Mouse (Mus musculus) lung, embryonic 14.5 days (tissue): ENCODE results near the gene Shb. TPM values are rescaled to one million over a fixed set of nuclear protein-coding genes. Genes with fewer than 3 reads are reported as not detected.
A peak's percentile ranks its signal among the peaks of the same experiment; 100 is the strongest.

Experiments
- ATAC-seq: fragments of 200-750 bp; cut with Nextera tagmentation; 2 replicates; pipeline ENCODE4 v1.8.0; 2017; ENCODE audit warnings: mild to moderate bottlenecking, moderate TSS enrichment, moderate library complexity; ENCODE audit not compliant: insufficient read depth
- DNase-seq: peaks from one replicate; pipeline ENCODE4 v3.0.0-alpha.2; 2015
- H3K27ac ChIP-seq: fragments of 300-500 bp; sonication (generic); 2 replicates; pipeline ENCODE4 v1.5.1; 2014; ENCODE audit warnings: low read depth, mild to moderate bottlenecking, moderate library complexity
- H3K27me3 ChIP-seq: fragments of 300-500 bp; sonication (generic); 2 replicates; pipeline ENCODE4 v1.6.1; 2014; ENCODE audit warnings: low read length, control low read depth; ENCODE audit not compliant: insufficient read depth
- H3K36me3 ChIP-seq: fragments of 300-500 bp; sonication (generic); 2 replicates; pipeline ENCODE4 v1.6.1; 2014; ENCODE audit warnings: control low read depth; ENCODE audit not compliant: insufficient read depth
- H3K4me1 ChIP-seq: fragments of 300-500 bp; sonication (generic); 2 replicates; pipeline ENCODE4 v1.6.1; 2014; ENCODE audit warnings: antibody characterized with exemption, control low read depth; ENCODE audit not compliant: insufficient read depth
- H3K4me2 ChIP-seq: fragments of 300-500 bp; sonication (generic); 2 replicates; pipeline ENCODE4 v1.6.1; 2014; ENCODE audit warnings: mild to moderate bottlenecking
- H3K4me3 ChIP-seq: fragments of 300-500 bp; sonication (generic); 2 replicates; pipeline ENCODE4 v1.5.1; 2014; ENCODE audit warnings: low read depth, low read length
- H3K9ac ChIP-seq: fragments of 300-500 bp; sonication (generic); 2 replicates; pipeline ENCODE4 v1.6.1; 2014
- H3K9me3 ChIP-seq: fragments of 300-500 bp; sonication (generic); 2 replicates; pipeline ENCODE4 v1.6.1; 2016; ENCODE audit warnings: low read depth, low read length, control low read depth
- CTCF ChIP-seq: IDR thresholded peaks from 2 replicates; pipeline ENCODE4 v1.5.1; 2016; ENCODE audit warnings: antibody characterized with exemption, low read depth
- WGBS: fragments of 180-500 bp; shearing (Covaris S2); extraction: QIAGEN DNeasy Blood & Tissue Kit; methylation state at CpG from one replicate; pipeline ENCODE4 v1.1.7; 2014; 5-methylcytosine and 5-hydroxymethylcytosine counted together
- polyA plus RNA-seq: library from polyadenylated mRNA; unstranded; fragments of >200 nt; fragmentation: Nextera tagmentation; extraction: Ambion mirVana; gene quantifications from 2 replicates; pipeline ENCODE4 v1.2.1, GENCODE M21; 2014

Shb gene
- polyA plus RNA-seq, result 10.6 TPM in 2 replicates

DNA sequence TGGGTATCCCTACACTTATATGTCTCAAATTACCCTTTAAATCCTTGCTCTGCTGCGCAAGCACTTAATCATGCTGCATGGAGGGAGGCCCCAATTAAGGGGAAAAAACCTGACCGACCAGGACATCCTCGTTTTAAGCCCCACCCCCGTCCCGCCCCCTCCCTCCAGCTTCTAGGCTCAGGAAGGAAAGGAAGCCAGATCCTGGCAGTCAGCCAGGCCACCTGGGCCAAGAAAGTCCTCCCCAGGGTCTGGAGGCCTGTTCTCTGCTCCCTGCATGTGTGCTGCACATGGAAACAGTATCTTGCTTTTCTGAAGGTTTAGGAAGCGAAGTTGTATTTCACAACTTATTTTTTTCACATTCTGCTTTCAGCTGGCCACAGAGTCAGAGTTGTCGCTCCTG lies at the start of gene Shb:
Shb (minus strand) TSS at position 96 of the 400 bp plus-strand sequence.
- no peaks in the 10 kb centered on the region for H3K36me3 ChIP-seq
- H3K9me3 ChIP-seq, result no peaks in the 10 kb centered on the region
- peak; percentile 93 for DNase-seq
- peak within 1 kb of the TSS; percentile 98 for H3K4me2 ChIP-seq
- H3K4me1 ChIP-seq, result peaks cover 16% of the 10 kb centered on the region; the same call in 1 of the 2 replicates
- H3K27ac ChIP-seq, result peak within 1 kb of the TSS; percentile 88
- TF ChIP-seq CTCF, result no peak
- no peak for ATAC-seq
- WGBS, result 6% methylated on average over 7 of the region's 7 CpGs
- H3K9ac ChIP-seq, result no peak within 1 kb of the TSS
- no peaks in the 10 kb centered on the region for H3K27me3 ChIP-seq
- peak within 1 kb of the TSS; percentile 79 for H3K4me3 ChIP-seq

- DNase-seq, result no peak
- Histone ChIP-seq H3K9me3 (no peaks in the 10 kb centered on the region), H3K27ac (no peak overlapping the region), H3K4me1 (no peaks in the 10 kb centered on the region), H3K4me2 (no peak overlapping the region), H3K4me3 (no peak overlapping the region), H3K36me3 (no peaks in the 10 kb centered on the region), H3K27me3 (no peaks in the 10 kb centered on the region; the same call in 1 of the 2 replicates), H3K9ac (no peak overlapping the region)
- ATAC-seq, result no peak
- TF ChIP-seq CTCF, result no peak
- 82% methylated on average over 6 of the region's 6 CpGs for WGBS
These were observed 48.8 kb upstream of the Shb start for GRCm38 (mm10) chr4:45581095-45581494.

- H3K27me3 ChIP-seq, result no peaks in the 10 kb centered on the region
- H3K27ac ChIP-seq, result no peak overlapping the region
- TF ChIP-seq CTCF, result no peak
- H3K9ac ChIP-seq, result no peak overlapping the region
- no peaks in the 10 kb centered on the region for H3K36me3 ChIP-seq
- no peaks in the 10 kb centered on the region for H3K9me3 ChIP-seq
- H3K4me3 ChIP-seq, result no peak overlapping the region
- no peak overlapping the region for H3K4me2 ChIP-seq
- ATAC-seq (peak; percentile 14; the same call in 1 of the 2 replicates), DNase-seq (no peak)
- H3K4me1 ChIP-seq, result no peaks in the 10 kb centered on the region
- WGBS, result 18% methylated on average over 21 of the region's 22 CpGs
These were observed 46.5 kb upstream of the Shb start for GRCm38 (mm10) chr4:45578554-45579370.

GRCm38 (mm10) chr4:45577631-45578030 lies 45.4 kb upstream of the Shb start:
- H3K4me1 ChIP-seq, result no peaks in the 10 kb centered on the region
- H3K9me3 ChIP-seq, result no peaks in the 10 kb centered on the region
- H3K4me3 ChIP-seq, result no peak overlapping the region
- ATAC-seq (no peak), DNase-seq (no peak)
- H3K27me3 ChIP-seq, result no peaks in the 10 kb centered on the region
- WGBS, result 30% methylated on average over 8 of the region's 8 CpGs
- no peak overlapping the region; the same call in 1 of the 2 replicates for H3K4me2 ChIP-seq
- no peaks in the 10 kb centered on the region for H3K36me3 ChIP-seq
- no peak overlapping the region for H3K27ac ChIP-seq
- H3K9ac ChIP-seq, result no peak overlapping the region
- TF ChIP-seq CTCF, result no peak

DNA sequence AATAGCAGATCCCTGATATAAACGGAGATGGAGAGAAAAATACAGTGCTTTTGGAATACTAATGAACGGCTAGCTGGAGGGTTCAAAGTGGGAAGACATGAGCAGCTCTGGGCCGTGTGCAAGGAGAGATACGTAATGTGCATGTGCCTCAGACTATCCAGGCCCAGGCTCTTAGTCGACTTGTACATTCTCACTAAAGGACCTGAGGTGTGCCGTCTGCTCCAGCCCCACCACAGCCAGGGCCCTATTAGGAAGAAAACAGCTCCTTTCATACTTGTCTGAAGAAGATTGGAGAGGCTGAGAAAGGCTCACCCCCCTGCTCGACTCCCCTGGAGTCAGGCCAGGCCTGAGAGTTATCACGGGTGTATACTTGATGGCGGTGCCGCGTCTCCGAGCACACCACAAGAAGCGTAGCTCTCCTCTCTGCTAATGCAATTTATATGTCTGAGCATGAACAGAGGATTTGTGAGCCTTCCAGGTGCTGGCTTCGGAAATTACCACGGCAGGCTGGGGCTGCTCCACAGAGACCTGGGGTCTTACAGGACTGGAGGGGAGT lies 42.4 kb upstream of the Shb start:
- DNase-seq, result peak; percentile 59
- no peak overlapping the region for H3K27ac ChIP-seq
- H3K4me1 ChIP-seq, result no peaks in the 10 kb centered on the region
- no peak overlapping the region for H3K4me3 ChIP-seq
- H3K36me3 ChIP-seq, result no peaks in the 10 kb centered on the region
- no peak overlapping the region for H3K9ac ChIP-seq
- no peak overlapping the region for H3K4me2 ChIP-seq
- no peaks in the 10 kb centered on the region for H3K27me3 ChIP-seq
- TF ChIP-seq CTCF, result no peak
- 37% methylated on average over 15 of the region's 15 CpGs for WGBS
- no peak for ATAC-seq
- no peaks in the 10 kb centered on the region for H3K9me3 ChIP-seq

GRCm38 (mm10) chr4:45569521-45569920 lies 37.3 kb upstream of the Shb start:
- DNase-seq (no peak), ATAC-seq (no peak)
- Histone ChIP-seq H3K4me2 (no peak overlapping the region), H3K9me3 (no peaks in the 10 kb centered on the region), H3K36me3 (no peaks in the 10 kb centered on the region), H3K27me3 (no peaks in the 10 kb centered on the region), H3K27ac (no peak overlapping the region), H3K4me3 (no peak overlapping the region), H3K4me1 (no peaks in the 10 kb centered on the region), H3K9ac (no peak overlapping the region)
- WGBS, result 66% methylated on average over 5 of the region's 5 CpGs
- no peak for TF ChIP-seq CTCF

DNA sequence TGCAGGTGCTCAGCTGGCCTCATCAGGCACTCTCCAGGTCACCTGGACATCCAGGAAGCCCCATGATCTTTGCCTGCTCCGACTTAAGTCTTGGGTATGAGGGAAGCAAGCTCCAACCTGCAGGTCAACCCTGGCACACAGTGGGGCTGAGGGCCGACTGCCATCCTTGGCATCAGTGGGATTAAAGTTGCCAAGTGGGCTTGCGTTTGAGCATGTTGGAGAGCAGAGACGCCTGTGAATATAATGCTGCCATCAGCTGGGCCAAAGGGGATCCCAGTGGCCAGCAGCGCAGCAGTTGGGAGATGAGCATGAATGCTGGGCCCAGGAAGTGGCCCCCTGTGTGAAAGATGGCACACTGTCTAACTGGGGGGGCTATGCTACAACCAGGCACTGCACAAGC lies 25.9 kb upstream of the Shb start:
- no peaks in the 10 kb centered on the region for H3K36me3 ChIP-seq
- no peaks in the 10 kb centered on the region for H3K9me3 ChIP-seq
- no peaks in the 10 kb centered on the region for H3K4me1 ChIP-seq
- H3K4me2 ChIP-seq, result no peak overlapping the region
- TF ChIP-seq CTCF, result no peak
- DNase-seq (no peak), ATAC-seq (no peak)
- 84% methylated on average over 5 of the region's 5 CpGs for WGBS
- no peak overlapping the region for H3K9ac ChIP-seq
- H3K4me3 ChIP-seq, result no peak overlapping the region
- H3K27ac ChIP-seq, result no peak overlapping the region
- no peaks in the 10 kb centered on the region for H3K27me3 ChIP-seq
